Mouse (Mus musculus): ENCODE results near the gene Tifa.
A peak's percentile ranks its signal among the peaks of the same experiment; 100 is the strongest.

Tifa gene

GRCm38 (mm10) chr3:127823886-127824863 lies 34.6 kb downstream of the Tifa start:
- no peak for DNase-seq (ENCODE audit: low read depth, low spot score)

GRCm38 (mm10) chr3:127826503-127826902 lies 36.9 kb downstream of the Tifa start:
- no peak for DNase-seq (ENCODE audit: low read depth, low spot score)

- no peak for DNase-seq (ENCODE audit: low read depth, low spot score)
These were observed 37.5 kb downstream of the Tifa start for GRCm38 (mm10) chr3:127827123-127827522.

- DNase-seq (ENCODE audit: low read depth, low spot score), result no peak
These were observed 40.6 kb downstream of the Tifa start for GRCm38 (mm10) chr3:127830183-127830582.

- no peak for DNase-seq (ENCODE audit: low read depth, low spot score)
These were observed 41.5 kb downstream of the Tifa start for GRCm38 (mm10) chr3:127831079-127831478.

GRCm38 (mm10) chr3:127834040-127834439 lies 44.4 kb downstream of the Tifa start:
- no peak for DNase-seq (ENCODE audit: low read depth, low spot score)

GRCm38 (mm10) chr3:127835594-127835993 lies 46.0 kb downstream of the Tifa start:
- DNase-seq (ENCODE audit: low read depth, low spot score), result no peak

GRCm38 (mm10) chr3:127836798-127837153 lies 47.2 kb downstream of the Tifa start:
- no peak for DNase-seq (ENCODE audit: low read depth, low spot score)

- DNase-seq (ENCODE audit: low read depth, low spot score), result peak; percentile 86
These were observed 47.7 kb downstream of the Tifa start, which contains the start of gene Ap1ar for GRCm38 (mm10) chr3:127837154-127837865. TSS of gene Ap1ar (minus strand) at chr3:127837523.

GRCm38 (mm10) chr3:127837972-127838644 lies 48.5 kb downstream of the Tifa start:
- DNase-seq (ENCODE audit: low read depth, low spot score), result no peak

- no peak for DNase-seq (ENCODE audit: low read depth, low spot score)
These were observed 52.3 kb downstream of the Tifa start for GRCm38 (mm10) chr3:127841926-127842325.

- DNase-seq (ENCODE audit: low read depth, low spot score), result peak; percentile 55
These were observed 53.8 kb downstream of the Tifa start for GRCm38 (mm10) chr3:127843324-127843940.

GRCm38 (mm10) chr3:127843941-127844327 lies 54.3 kb downstream of the Tifa start:
- no peak for DNase-seq (ENCODE audit: low read depth, low spot score)

GRCm38 (mm10) chr3:127848088-127848808 lies 58.6 kb downstream of the Tifa start:
- no peak for DNase-seq (ENCODE audit: low read depth, low spot score)

GRCm38 (mm10) chr3:127849922-127850321 lies 60.3 kb downstream of the Tifa start:
- peak; percentile 27 for DNase-seq (ENCODE audit: low read depth, low spot score)

- no peak for DNase-seq (ENCODE audit: low read depth, low spot score)
These were observed 61.4 kb downstream of the Tifa start for GRCm38 (mm10) chr3:127850776-127851646.

GRCm38 (mm10) chr3:127852722-127853121 lies 63.1 kb downstream of the Tifa start:
- DNase-seq (ENCODE audit: low read depth, low spot score), result no peak

- DNase-seq (ENCODE audit: low read depth, low spot score), result peak; percentile 57
These were observed 64.0 kb downstream of the Tifa start for GRCm38 (mm10) chr3:127853431-127854206.

GRCm38 (mm10) chr3:127861340-127861739 lies 71.7 kb downstream of the Tifa start:
- DNase-seq (ENCODE audit: low read depth, low spot score), result no peak

All from c-Kit-negative CD71-positive TER-119-positive erythroid progenitor cells, embryonic 14.5 days (primary cell).